Mouse (Mus musculus) thymus, postnatal 0 days (tissue): ENCODE measurements around the gene Zfp605. TPM values are rescaled to one million over a fixed set of nuclear protein-coding genes. Genes with fewer than 3 reads are reported as not detected.
A peak's percentile ranks its signal among the peaks of the same experiment; 100 is the strongest.
"Not testable (repeated sequence)": the region's sequence is repeated elsewhere in the genome, so short reads cannot be mapped to it uniquely, and the experiment has no call there.

Experiments
- DNase-seq: peaks from one replicate; pipeline ENCODE4 v3.0.0-alpha.2; 2015; ENCODE audit warnings: low spot score
- polyA plus RNA-seq: library from polyadenylated mRNA; unstranded; fragments of >200 nt; fragmentation: Nextera tagmentation; extraction: Ambion mirVana; gene quantifications from 2 replicates; pipeline ENCODE4 v1.2.1, GENCODE M21; 2015

The Zfp605 gene
- 4.9 and 5.8 TPM in 2 replicates for polyA plus RNA-seq

GRCm38 (mm10) chr5:110109991-110110441 lies at the start of gene Zfp605:
Zfp605 (plus strand) TSS chr5:110110092.
- peak; percentile 91 for DNase-seq

- DNase-seq: not testable (repeated sequence)
Observed at GRCm38 (mm10) chr5:110072413-110072812, 37.5 kb upstream of the Zfp605 start, which contains the start of gene Gm17655. Gm17655 (minus strand) TSS chr5:110072513.

DNA sequence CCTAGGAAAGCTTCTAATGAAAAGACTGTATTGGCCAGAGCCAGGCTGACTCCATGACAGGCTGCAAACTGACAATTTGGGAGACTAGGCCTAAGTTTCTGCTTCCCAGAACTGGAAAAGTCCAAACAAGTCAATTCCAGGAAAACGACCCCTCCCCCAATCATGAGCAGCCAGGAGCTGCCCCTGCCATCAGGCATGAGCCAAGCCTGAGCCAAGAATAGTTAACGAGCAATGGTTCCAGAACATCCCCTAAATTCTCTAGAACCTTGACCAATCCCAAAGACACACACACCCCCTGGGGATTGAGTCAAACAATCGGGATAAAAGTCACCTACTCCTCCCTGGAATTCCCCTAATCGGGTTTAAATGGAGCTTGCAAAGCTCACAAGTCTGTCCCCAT lies 26.9 kb upstream of the Zfp605 start:
- DNase-seq: no peak

GRCm38 (mm10) chr5:110086161-110086866 lies 23.6 kb upstream of the Zfp605 start:
- DNase-seq: no peak

DNA sequence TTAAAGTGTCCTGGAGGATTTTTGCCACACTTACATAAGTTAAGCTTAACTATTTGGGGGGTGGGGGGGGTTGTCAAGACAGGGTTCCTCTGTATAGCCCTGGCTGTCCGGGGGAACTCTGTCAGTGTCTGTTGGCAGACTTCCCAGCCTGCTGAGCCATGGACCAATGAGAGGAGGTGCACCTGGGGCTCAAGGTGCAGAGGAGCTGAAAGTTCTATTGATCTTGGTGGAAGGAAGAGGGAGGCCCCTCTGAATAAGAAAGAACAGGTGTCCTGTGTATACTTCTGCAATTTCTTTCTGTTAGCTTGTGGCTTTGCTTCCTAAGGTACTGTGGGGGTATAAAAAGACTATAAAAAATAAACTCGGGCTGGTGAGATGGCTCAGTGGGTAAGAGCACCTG lies 18.3 kb upstream of the Zfp605 start:
- DNase-seq: peak; percentile 74

GRCm38 (mm10) chr5:110094030-110094846 lies 15.7 kb upstream of the Zfp605 start, which contains the start of gene Gm35315:
Gm35315 (minus strand) TSS chr5:110094420.
- peak; percentile 93 for DNase-seq

- no peak for DNase-seq
Observed at GRCm38 (mm10) chr5:110094847-110095213, 15.1 kb upstream of the Zfp605 start.

DNA sequence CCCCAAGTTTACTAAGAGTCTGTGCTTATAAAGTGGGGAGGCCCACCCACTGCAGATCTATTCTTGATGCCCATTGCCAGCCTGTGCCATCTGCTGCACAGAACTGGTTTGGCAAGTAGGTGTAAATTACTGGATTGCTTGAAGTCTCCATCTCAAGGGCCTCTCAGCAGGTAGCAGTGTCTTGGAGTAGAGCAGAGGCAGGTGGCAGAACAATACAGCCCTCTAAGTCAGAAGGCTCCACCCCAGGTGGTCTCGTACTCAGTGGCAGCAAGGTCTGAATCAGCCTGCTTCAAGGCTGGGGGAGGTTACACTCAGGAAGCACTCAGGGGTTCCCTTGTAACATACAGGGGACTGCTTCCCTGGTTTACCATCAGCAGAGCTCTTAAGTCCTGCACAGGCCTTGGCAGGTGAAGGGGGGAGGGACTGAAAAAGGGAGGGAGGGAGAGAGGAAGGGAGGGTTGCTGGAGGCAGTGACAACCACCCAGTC lies 10.9 kb upstream of the Zfp605 start:
- DNase-seq: peak; percentile 68

- DNase-seq: peak; percentile 40
Observed at GRCm38 (mm10) chr5:110099656-110100580, 10.0 kb upstream of the Zfp605 start, which contains the start of gene Plcxd1. Plcxd1 (plus strand) TSS chr5:110099969.

DNA sequence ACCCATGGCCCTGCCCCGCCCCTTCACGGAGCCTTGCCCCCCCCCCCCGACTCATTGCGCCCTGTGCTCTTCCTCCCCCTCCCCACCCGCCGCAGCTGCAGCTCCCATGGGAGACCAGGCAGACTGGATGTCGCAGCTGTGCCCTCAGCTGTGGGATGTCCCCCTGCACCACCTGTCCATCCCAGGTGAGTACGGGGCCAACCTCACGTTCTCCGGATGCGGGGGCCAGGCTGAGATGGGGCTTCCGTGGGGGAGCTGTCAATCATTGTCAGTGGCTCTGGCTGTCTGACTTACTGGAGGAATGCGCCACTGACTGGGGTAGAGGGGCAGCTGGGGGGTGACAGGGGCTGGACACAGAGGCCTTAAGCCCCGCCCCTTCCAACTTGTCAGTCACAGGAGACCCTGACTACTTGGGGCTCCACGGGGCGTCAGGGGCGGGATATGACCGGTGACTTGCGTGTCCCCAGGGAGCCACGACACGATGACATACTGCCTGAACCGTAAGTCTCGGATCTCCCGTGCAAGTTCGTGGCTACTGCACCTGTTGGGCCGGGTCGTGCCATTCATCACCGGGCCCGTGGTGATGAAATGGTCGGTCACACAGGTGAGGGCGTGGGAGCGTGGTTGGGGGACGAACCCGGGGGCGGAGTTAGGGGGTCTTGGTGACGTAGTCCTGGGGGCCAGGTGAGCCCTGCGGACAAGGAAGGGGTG lies 8.8 kb upstream of the Zfp605 start:
- peak; percentile 73 for DNase-seq

GRCm38 (mm10) chr5:110101716-110102347 lies 8.1 kb upstream of the Zfp605 start:
- peak; percentile 34 for DNase-seq

DNA sequence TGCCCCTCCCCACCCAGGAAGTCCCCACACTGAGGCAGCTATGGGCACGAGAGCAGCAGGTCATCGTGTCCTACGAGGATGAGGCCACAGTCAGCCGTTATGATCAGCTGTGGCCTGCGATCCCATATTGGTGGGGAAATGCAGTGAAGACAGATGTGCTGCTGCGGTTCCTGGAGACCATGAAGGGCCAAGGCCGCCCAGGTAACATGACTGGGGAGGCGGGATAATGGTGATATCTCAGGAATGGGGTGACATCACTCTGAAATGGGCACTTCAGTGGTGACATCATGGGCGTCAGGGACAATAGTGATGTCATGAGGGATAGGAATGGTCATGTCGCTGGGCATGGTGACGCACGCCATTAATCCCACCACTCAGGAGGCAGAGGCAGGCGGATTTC lies 7.5 kb upstream of the Zfp605 start:
- DNase-seq: no peak

DNA sequence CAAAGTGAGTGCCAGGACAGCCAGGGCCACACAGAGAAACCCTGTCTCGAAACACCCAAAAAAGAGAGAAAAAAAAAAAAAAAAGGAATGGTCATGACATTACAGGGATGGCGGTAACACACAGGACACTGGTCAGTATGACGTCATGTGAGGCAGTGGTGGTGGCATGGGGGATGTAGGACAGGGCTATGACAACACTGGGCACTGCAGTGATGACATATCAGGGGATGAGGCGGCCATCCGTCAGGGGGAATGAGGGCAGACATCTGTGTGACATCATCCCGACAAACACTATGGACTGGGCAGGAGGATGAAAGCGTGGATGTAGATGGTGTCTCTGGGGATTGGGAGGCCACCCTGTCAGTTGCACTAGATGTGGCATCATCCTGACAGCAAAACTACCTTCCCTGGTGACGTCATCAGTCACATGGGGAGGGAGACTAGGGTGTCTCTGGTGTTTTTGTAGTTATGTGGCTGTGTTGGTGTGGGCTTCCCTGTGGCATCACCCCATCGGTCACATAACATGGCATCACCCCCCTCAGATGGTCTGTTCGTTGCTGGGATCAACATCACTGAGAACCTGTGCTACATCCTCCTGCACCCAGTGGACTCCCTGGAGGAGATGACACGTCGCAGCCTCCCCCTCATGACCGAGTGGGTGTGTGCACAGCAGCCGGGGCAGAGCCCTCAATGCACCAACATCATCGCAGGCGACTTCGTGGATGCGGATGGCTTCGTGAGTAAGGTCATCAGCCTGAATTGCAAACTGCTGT lies 6.9 kb upstream of the Zfp605 start:
- DNase-seq: no peak

- no peak for DNase-seq
Observed at GRCm38 (mm10) chr5:110103901-110104615, 5.8 kb upstream of the Zfp605 start.

- DNase-seq: no peak
Observed at GRCm38 (mm10) chr5:110104616-110105380, 5.1 kb upstream of the Zfp605 start.

DNA sequence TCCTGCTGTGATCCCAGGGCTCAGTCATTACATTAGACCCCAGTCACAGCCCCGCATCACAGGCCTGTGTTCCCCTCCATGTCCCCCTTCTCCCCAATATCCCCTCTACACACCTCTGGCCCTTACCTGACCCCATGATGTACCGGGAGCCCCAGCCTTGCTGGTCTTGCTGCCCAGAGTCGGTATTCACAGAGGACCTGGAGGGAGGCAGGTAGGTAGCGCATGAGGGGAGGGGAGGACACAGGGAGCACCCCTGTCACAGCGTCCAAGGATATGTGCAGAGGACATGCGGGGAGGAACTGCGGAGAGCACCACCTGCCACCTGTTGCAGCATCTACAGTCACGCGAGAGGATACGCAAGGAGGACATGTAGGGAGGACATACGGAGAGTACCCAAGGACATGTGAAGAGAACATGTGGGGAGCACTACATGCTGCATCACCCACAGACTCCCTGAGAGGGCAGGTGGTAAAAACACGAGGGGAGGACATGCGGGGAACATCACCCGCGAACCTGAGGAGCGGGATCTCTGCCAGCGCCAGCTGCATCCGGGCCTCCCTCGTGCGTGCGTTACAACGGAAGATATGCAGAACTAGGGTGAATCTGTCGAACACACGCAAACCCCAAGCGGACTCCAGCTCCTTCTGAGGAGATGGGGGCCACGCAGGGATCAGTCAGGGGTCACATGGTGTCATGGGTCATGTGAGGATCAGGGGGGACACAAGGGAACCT lies 3.6 kb upstream of the Zfp605 start:
- DNase-seq: no peak
